Mouse (Mus musculus): Measurements from ENCODE around the gene Eif5a. TPM values are rescaled to one million over a fixed set of nuclear protein-coding genes. Genes with fewer than 3 reads are reported as not detected.
A peak's percentile ranks its signal among the peaks of the same experiment; 100 is the strongest.

The Eif5a gene
- total and polyA plus RNA-seq, 3 experiments = 763 to 2,879 (median 1,285) TPM

DNA sequence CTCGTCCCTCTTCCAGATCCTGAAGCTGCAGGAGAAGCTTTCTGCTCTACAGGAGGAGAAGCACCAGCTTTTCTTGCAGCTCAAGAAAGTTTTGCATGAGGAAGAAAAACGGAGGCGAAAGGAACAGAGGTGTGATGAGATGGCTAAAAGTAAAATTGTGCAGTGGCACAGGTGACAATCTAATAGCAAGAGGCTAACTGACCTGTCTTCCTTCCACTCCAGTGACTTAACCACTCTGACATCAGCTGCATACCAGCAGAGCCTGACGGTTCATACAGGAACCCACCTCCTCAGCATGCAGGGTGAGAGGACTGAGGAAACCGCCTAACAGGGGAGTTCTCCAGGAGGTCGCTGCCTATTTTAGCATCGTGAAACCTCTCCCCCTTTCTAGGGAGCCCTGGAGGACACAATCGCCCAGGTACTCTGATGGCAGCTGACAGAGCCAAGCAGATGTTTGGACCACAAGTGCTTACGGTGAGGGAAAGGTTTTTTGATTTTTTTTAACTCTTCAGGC, 6.8 kb downstream of the Eif5a start:
- Histone ChIP-seq H3K4me1 (ENCODE audit: insufficient read depth, low read depth, low read length) (peaks cover 79% of the 10 kb centered on the region), H3K27me3 (ENCODE audit: insufficient read depth, low read length) (no peaks in the 10 kb centered on the region), H3K9me3 (replicated peaks) (no peaks in the 10 kb centered on the region), H3K4me3 (ENCODE audit: low read depth, low read length) (peak overlapping the region; percentile 91), H3K36me3 (replicated peaks) (peaks cover 96% of the 10 kb centered on the region)
- peak; percentile 90; the same call in 1 of the 2 replicates for TF ChIP-seq POLR2AphosphoS5 (IDR thresholded peaks at IDR 0.05; ENCODE audit: insufficient replicate concordance, low read depth, low read length)
- TF ChIP-seq GATA2 (IDR thresholded peaks at IDR 0.05; ENCODE audit: borderline replicate concordance, low read depth, low read length) = no peak
- ATAC-seq (ENCODE audit: extremely low read depth, insufficient number of reproducible peaks, low FRiP score, poor library complexity, severe bottlenecking) (no peak), DNase-seq (ENCODE audit: low spot score) (no peak)

DNA sequence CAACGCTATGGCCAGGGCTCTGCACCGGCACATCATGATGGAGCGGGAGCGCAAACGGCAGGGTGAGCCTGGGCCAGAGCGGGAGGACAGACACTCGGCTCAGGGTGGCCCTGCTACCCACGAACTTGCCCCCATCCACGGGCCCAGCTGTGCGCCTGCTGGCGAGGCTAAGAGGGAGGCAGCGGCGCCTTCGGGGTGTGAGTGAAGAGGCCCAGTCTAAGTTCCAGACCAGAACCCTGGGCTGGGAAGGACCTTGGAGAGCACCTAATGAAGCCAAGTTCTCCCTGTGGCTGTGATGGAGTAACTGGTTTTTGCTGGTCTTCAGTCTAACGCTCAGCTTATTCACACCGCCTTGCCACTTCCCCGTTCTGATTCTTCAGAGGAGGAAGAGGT, 7.4 kb downstream of the Eif5a start:
- peaks cover 96% of the 10 kb centered on the region for H3K36me3 ChIP-seq (replicated peaks)
- peak overlapping the region; percentile 91 for H3K4me3 ChIP-seq (ENCODE audit: low read depth, low read length)
- TF ChIP-seq TAL1 (conservative IDR thresholded peaks at IDR 0.05; ENCODE audit: low read depth, low read length) = no peak
- TF ChIP-seq POLR2AphosphoS5 (IDR thresholded peaks at IDR 0.05; ENCODE audit: insufficient replicate concordance, low read depth, low read length) = no peak; the same call in 1 of the 2 replicates
- TF ChIP-seq CTCF (IDR thresholded peaks at IDR 0.05; ENCODE audit: low read depth, low read length) = no peak
- no peak for TF ChIP-seq GATA1 (IDR thresholded peaks at IDR 0.05; ENCODE audit: borderline replicate concordance, low read length)
- no peak for TF ChIP-seq GATA2 (IDR thresholded peaks at IDR 0.05; ENCODE audit: borderline replicate concordance, low read depth, low read length)
- no peaks in the 10 kb centered on the region for H3K27me3 ChIP-seq (ENCODE audit: insufficient read depth, low read length)
- DNase-seq (ENCODE audit: low spot score) (no peak), ATAC-seq (ENCODE audit: extremely low read depth, insufficient number of reproducible peaks, low FRiP score, poor library complexity, severe bottlenecking) (no peak)
- H3K9me3 ChIP-seq (replicated peaks) = no peaks in the 10 kb centered on the region
- H3K4me1 ChIP-seq (ENCODE audit: insufficient read depth, low read depth, low read length) = peaks cover 79% of the 10 kb centered on the region

DNA sequence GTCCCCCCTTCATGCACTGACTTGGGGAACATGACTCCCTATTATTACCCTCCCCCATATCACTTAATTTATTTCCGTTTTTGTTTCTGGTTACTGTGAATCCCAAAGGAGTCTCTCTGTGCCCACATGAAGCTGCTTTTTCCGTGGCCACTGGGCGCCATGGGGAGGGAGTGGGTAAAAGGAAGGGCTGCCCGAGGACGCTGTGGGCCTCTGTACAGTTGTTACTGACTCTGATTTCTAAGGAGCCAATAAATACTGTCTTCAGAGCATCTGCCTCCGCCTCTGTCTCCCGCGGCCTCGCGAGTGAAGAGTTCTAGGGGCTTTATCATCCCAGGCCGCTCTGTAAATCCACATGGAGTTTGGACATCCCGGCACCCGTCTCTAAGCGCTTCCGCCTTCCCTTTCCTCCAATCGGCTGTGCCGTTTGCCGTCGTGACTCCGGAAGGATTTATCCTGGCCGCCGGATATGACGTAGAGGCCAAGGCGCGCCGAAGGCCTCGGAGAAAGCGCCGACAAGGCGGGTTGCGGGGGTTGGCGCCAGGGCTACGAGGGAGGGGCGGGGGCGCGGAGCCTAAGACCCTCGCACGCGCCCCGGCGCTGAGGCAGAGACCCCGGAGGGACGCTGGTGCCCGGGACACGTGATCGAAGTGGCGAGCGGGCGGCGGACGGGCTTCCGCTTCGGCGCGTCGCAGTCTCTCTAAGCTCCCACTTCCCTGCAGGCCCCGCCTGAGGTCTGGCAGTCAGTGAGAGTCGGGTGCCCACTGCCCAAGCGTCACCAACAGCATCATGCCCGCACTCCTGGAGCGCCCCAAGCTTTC, 8.0 kb downstream of the Eif5a start, which contains the start of gene Gps2:
Gene Gps2 (plus strand): TSS at position 335 of the 818 bp plus-strand sequence.
- Histone ChIP-seq H3K9me3 (replicated peaks) (no peaks in the 10 kb centered on the region), H3K4me1 (ENCODE audit: insufficient read depth, low read depth, low read length) (peaks cover 75% of the 10 kb centered on the region), H3K36me3 (replicated peaks) (peaks cover 96% of the 10 kb centered on the region), H3K4me3 (ENCODE audit: low read depth, low read length) (peak within 1 kb of the TSS; percentile 91), H3K27me3 (ENCODE audit: insufficient read depth, low read length) (no peaks in the 10 kb centered on the region)
- DNase-seq (ENCODE audit: low spot score) (peak; percentile 93), ATAC-seq (ENCODE audit: extremely low read depth, insufficient number of reproducible peaks, low FRiP score, poor library complexity, severe bottlenecking) (peak; percentile 73)
- no peak for TF ChIP-seq POLR2AphosphoS5 (IDR thresholded peaks at IDR 0.05; ENCODE audit: insufficient replicate concordance, low read depth, low read length)
- no peak for TF ChIP-seq GATA1 (IDR thresholded peaks at IDR 0.05; ENCODE audit: borderline replicate concordance, low read length)
- TF ChIP-seq TAL1 (conservative IDR thresholded peaks at IDR 0.05; ENCODE audit: low read depth, low read length) = no peak
- no peak for TF ChIP-seq GATA2 (IDR thresholded peaks at IDR 0.05; ENCODE audit: borderline replicate concordance, low read depth, low read length)
- TF ChIP-seq CTCF (IDR thresholded peaks at IDR 0.05; ENCODE audit: low read depth, low read length) = no peak

DNA sequence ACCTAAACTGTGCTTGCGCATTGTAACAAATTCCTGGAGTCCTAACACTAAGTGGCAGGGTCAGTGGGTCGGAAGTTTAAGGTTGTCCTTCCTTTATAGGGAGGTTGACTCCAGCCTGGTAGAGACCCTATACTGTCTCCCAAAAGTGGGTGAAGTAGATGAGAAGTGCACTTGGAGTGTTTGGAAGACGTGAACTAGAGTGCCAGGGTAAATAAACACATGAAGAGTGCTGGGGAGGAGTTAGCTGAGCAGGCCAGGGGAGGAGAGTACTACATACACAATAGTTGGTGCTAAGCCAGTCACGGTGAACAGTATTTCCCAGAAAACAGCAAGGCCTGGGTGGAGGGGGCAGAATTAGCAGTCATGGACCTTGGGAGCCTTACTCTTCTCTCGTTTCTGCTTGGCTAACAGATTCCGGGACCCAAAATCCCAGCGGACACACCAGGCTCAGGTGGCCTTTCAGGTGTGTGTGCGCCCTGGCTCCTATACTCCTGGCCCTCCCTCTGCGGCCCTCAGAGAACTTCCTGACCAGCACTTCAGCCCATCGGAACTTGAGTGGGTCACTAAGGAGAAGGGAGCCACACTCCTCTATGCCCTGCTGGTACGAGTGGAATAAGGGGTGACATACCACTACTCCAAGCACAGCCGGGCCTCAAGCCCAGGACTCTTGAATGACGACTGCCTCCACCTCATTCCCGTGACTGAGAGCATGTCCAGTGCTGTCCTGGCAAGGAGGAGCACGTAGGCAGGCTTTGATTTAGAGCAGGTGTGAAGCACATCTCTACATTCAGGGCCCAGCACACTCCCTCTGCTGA, 8.8 kb downstream of the Eif5a start:
- Histone ChIP-seq H3K36me3 (replicated peaks) (peaks cover 96% of the 10 kb centered on the region), H3K27me3 (ENCODE audit: insufficient read depth, low read length) (no peaks in the 10 kb centered on the region), H3K4me3 (ENCODE audit: low read depth, low read length) (peak overlapping the region; percentile 91), H3K9me3 (replicated peaks) (no peaks in the 10 kb centered on the region), H3K4me1 (ENCODE audit: insufficient read depth, low read depth, low read length) (peaks cover 68% of the 10 kb centered on the region)
- no peak for DNase-seq (ENCODE audit: low spot score)
- ATAC-seq (ENCODE audit: extremely low read depth, insufficient number of reproducible peaks, low FRiP score, poor library complexity, severe bottlenecking) = no peak
- no peak for TF ChIP-seq GATA2 (IDR thresholded peaks at IDR 0.05; ENCODE audit: borderline replicate concordance, low read depth, low read length)
- no peak for TF ChIP-seq CTCF (IDR thresholded peaks at IDR 0.05; ENCODE audit: low read depth, low read length)
- TF ChIP-seq TAL1 (conservative IDR thresholded peaks at IDR 0.05; ENCODE audit: low read depth, low read length) = no peak
- TF ChIP-seq POLR2AphosphoS5 (IDR thresholded peaks at IDR 0.05; ENCODE audit: insufficient replicate concordance, low read depth, low read length) = no peak
- TF ChIP-seq GATA1 (IDR thresholded peaks at IDR 0.05; ENCODE audit: borderline replicate concordance, low read length) = no peak

DNA sequence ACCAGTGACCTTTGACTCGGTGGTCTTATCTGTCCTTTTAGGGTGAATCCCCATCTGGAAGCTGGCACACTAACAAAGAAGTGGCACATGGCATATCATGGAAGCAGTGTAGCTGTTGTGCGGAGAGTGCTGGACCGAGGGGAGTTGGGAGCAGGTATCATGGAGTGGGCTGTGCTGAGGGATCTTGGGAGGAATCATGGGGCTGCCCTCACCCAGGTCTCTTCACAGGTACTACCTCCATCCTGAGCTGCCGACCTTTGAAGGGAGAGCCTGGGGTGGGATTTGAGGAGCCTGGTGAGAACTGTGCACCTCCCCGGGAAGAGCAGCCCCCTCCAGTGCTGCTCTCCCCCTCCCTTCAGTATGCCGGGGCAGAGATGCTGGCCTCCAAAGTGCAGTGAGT, 10.1 kb downstream of the Eif5a start:
- no peak for ATAC-seq (ENCODE audit: extremely low read depth, insufficient number of reproducible peaks, low FRiP score, poor library complexity, severe bottlenecking)

More for the DNA sequence above, 10.1 kb downstream of the Eif5a start:
- H3K4me1 ChIP-seq (ENCODE audit: insufficient read depth, low read depth, low read length) = peaks cover 56% of the 10 kb centered on the region
- TF ChIP-seq GATA1 (IDR thresholded peaks at IDR 0.05; ENCODE audit: borderline replicate concordance, low read length) (no peak), TAL1 (conservative IDR thresholded peaks at IDR 0.05; ENCODE audit: low read depth, low read length) (no peak), CTCF (IDR thresholded peaks at IDR 0.05; ENCODE audit: low read depth, low read length) (no peak), POLR2AphosphoS5 (IDR thresholded peaks at IDR 0.05; ENCODE audit: insufficient replicate concordance, low read depth, low read length) (no peak), GATA2 (IDR thresholded peaks at IDR 0.05; ENCODE audit: borderline replicate concordance, low read depth, low read length) (no peak)
- no peaks in the 10 kb centered on the region for H3K27me3 ChIP-seq (ENCODE audit: insufficient read depth, low read length)
- H3K4me3 ChIP-seq (ENCODE audit: low read depth, low read length) = no peak overlapping the region
- H3K36me3 ChIP-seq (replicated peaks) = peaks cover 97% of the 10 kb centered on the region
- no peaks in the 10 kb centered on the region for H3K9me3 ChIP-seq (replicated peaks)
- no peak for DNase-seq (ENCODE audit: low spot score)
